Mouse (Mus musculus): ENCODE measurements around the gene Larp4b.
"Not testable (repeated sequence)": the region's sequence is repeated elsewhere in the genome, so short reads cannot be mapped to it uniquely, and the experiment has no call there.

Gene Larp4b

DNA sequence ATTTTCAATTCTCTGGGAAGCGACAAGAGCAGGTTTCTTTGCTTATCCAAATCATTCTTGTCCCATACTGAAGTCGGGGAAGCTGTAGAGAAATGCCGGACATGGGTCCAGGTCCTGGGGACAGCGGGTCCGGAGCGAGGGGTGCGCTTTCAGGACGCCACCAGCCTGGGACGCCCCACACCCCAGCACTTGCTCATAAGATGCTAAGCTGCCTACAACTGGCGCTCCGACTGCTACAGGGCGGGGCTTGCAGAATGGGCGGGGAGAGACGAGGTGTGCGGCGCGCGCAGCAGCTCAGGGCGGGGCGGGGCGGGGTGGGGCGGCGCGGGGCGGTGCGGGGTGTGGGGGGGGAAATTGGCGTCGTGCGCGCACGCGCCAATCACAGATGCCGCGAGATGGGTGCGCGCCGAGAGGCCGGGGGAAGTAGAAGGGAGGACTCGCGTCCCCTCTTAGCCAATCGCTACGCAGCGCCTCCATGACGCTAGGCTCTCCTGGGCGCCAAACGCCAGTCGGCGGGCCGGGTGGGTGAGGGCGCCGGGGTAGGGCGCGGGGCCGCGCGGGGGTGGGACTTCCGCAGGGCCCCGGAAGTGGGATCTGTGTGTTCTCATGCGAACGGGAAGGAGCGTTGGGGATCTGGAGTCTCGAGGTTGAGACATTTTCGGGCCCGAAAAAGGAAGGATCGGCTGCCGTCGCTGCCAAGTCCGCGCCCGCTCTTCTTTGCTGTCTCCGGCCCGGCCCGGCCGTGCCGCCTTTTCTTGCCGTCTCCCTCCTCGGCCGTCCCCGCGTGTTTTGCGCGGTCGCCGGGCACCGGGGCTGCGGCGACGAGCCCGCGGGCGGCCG is at the start of gene Larp4b:
TSS of gene Larp4b (plus strand) at position 566 of the 840 bp plus-strand sequence.
- DNase-seq, result peak; percentile 93

DNA sequence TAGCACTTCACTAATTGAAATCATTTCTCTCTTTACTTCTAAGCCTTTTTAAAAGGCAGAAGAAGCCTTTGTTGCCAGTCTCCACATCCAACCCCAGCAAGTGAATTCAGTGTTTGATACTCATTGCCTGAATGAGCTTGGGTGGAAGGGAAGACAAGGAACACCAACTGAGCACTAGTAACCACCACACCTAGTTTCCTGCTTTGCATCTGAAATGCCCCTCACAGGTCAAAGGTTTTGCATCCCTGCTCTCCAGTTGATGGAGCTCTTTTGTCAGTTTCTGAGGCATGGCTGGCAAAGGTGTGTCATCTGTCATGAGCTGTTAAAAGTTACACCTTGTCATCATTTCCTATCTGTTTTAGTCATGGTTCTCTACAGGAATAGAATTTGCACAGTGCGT is 49.0 kb upstream of the Larp4b start:
- DNase-seq, result no peak

DNA sequence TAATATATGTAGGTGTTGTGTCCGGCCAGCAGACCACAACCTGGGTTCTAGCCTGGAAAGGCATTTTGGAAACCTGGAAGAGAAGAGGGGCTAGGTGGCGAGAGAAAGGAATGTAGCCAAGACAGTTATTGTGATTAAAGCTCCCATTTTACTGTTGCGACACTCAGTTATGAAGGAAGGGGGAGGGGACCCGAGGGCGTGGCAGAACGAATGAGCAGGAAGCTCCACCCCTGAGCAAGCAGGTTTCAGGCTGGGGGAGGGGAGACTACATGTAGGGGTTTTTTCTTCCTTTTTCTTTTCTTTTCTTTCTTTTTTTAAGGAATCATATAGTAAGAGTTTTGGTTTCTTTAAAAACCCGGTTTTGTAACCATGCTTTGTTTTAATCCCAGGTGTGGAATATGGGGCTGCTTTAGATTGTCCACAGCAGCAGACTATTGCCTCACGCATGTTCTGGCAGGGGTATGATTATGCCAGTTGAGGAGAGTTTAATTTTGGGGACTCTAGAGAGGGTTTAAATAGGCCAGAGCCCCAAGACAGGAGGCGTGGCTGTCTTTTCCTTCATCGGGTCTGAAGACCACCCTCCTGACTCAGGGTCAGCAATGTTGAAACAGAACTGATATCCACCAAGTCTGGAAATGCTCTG is 41.5 kb upstream of the Larp4b start:
- DNase-seq, result not testable (repeated sequence)

DNA sequence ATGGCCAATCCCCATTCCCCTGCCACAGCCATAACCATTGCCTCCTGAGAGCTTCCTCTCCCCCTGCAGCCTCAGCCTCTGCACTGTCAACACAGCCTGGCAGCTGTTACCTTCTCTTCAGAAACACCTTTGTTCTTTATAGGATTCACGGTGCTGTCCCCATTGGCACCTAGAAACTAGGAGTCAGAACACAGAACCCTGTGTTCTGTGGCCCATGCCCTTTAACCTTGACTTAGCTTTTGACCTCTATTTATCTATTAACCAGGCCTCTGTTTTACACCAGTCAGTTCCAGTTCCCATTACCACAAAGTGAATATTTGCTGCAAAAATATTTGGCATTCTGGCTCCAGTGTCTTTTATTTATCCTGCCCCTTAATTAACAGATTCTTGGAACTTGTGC is 36.4 kb upstream of the Larp4b start:
- DNase-seq, result peak; percentile 16

DNA sequence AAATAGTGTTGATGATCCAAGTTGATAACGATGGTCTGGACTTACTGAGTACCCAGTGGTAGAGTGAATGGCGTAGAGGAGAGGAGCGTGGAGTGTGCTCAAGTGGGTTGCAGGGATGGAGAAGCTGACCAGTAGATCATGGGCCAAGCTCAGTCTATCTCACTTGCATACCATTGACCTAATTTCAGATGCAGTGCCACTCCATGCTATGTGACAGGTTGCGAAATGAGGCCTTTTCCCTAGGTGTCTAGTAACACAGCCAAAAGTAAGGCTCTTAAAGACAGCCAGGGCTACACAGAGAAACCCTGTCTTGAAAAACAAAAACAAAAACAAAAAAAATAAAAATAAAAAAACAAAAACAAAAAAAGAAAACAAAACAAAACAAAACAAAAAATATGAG is 35.0 kb upstream of the Larp4b start:
- DNase-seq, result no peak

DNA sequence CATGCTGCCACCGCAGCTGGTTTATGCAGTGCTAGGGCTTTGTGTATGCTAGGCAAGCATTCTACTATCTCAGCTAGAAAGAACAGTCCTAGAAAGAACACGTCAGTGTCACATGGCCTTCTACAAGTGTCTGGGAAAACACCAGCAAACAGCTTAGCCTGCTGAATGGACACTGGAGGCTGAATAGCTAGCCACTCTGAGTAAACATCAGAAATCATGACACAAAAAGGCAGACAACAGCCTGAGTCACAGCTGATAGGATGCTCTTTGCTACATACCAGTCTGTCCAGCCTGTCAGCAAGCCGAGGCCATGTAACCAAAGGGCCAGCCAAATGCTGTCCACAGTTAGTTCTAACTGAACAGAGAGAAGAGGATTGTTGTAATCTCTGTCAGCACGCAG is 32.3 kb upstream of the Larp4b start:
- DNase-seq, result no peak

DNA sequence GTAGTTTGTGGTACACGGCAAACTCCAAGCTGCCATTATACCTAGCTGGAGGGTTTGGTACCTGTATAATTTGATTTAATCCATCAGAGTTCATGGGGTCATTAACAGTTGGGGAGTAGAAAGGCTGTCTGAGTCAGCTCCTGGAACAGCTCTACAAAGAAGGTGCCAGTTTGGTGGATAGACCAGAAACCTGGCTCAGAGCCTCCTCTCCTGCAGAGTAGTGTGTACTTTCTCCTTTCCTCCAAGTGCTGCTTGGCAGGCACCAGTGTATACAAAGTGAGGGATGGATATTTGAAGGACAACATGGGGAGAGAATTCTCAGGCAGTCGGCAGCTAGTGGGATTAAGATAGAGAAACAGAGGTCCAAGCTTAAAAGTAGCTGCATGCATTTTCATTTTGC is 29.5 kb upstream of the Larp4b start:
- peak; percentile 56 for DNase-seq

DNA sequence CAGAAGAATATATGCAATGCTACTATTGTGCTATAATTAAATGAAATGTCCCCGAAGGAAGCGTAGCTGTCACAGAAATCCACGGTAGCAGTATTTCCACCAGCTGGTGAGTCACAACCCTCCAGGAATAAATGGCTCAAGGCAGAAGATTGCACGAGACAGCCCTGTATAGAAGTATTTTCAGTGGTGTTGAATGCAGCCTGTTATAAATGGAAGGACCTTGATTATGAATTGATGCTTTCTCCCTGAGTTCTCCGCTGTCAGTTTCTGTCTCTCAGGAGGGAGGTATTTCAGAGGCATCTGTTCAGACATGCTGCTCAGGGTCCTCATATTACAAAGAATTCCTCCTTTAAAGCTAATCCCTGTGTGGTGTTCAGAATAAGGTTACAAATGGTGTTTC is 27.6 kb upstream of the Larp4b start:
- no peak for DNase-seq

DNA sequence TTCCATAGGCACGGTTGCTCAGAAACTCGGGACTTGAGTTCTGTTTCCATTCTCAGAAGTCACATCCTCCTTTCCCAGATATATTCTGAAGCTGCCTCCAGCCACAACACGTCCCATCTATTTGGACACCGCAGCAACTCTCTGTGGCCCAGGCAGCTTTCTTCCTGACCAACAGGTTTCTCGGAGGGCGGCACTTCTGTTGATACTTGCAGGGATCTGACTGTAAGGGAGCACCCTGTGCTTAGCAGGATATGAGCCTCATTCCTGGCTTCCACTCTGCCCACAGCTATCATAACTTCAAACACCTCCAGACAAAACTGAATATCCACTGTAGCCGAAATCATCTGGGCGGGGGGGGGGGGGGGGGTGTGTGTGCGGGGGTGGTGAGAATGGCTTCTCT is 22.7 kb upstream of the Larp4b start:
- DNase-seq, result no peak

DNA sequence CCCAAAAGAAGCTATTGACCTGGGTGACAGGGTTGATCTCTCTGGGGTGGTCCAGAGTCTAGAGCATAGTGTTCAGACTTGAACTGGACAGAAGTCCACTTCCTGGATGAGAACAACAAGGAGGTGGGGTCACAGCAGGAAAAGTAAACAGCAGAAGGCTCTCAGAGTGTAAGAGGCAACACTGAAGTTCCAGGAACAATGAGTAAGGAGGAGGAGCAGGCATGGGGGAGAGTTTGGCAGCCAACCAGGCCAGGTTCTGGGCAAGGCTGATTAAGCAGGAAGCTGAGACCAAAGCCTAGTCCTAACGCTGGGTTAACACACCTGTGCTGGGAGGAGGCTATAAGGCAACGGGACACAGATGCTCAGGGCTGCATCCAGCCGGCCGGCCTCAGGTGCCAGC is 19.9 kb upstream of the Larp4b start:
- no peak for DNase-seq

DNA sequence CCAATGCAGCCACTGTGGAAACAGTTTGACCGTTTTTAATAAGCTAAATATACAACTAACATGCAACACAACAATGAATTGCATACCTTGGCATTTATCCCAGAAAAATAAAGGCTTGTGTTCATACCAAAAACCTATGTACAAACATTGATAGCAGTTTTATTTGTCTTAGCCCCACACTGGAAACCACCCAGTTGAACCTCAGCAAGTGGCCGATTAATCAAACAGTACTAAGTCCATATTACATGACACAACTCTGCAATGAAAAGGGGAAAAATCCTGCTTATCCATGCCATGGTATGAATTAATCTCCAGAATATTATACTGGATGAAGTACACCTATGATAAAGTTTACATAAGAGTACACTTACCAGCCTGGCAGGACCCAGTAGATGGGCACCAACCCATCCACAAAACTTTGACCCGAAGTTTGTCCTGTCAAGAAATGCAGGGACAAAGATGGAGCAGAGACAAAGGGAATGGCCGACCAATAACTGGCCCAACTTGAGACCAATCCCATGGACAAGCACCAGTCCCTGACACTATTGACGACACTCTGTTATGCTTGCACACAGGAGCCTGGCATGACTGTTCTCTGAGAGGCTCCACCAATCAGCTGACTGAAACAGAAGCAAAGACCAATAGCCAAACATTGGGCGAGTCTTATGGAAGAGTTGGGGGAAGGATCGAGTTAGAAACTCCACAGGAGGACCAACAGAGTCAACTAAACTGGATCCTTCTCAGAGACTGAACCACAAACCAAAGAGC is 17.7 kb upstream of the Larp4b start:
- DNase-seq, result no peak

DNA sequence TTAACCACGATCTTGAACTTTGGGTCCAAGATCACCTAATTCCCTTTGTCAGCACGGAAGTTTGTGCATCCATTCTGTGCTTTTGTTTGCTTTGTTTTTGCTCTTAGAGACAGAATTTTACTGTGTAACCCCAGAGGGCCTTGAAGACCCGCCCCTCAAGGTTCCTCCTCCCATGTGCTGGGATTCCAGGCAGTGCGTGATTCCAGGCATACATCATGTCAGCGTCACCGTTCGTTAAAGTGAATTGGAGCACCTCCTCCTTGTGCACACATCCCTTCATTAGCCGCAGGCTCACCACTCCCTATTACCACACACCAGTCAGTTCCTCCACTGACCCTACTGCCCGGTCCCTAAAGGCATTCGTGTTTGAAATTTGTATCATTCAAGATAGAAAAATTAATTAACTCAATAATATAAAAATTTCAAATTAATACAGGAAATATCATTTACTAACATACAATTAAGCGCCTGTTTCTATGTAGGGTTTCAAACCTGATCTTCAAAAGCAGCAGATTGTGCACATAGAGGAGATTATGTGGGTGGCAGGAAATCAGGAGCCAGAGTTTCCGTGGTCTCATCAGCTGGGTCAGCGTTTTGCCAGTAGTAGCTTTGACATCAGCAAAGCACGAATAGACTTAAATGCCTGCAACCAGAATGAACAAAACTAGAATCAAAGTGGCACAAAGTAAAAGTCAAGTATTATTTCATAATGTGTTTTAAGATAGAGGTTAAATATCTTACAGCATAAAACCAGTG is 11.4 kb upstream of the Larp4b start:
- no peak for DNase-seq

DNA sequence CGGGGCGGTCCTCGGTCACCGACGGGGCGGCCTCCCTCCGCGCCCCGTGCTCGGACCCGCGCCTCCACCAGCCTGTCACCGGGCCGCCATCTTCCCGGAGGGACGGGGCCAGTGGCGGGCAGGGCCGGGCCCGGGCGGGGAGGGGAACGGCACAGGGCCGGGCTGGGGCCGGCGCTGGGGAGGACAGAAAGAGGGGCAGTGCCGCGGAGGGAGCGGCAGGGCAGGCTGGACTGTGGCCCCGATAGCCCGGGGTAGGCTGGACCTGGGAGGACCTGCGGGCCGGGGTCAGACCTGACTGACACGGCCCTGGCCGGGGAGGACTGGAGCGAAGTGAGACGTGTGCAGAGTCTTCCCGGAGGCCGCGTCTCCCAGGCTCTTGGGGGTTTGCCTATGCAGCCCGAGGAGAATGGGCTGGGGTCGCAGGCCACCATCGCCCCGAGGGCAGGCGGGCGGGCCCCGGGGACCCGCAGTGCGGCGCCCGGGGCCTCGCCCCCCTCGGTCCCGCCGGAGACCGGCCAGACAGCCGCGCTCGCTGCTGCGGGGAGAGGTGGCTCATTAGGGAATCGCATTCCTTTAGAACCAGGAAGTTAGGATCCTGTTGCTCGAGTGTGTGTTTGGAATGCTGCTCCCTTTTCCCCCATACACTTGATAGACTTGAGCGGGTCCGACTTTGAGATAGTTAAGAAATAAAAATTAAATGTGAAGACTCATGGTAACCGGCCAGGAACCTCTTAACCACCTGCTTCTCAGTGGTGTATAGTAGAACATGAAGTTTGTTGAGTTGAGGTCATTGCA is 702 bp downstream of the Larp4b start:
- peak; percentile 61 for DNase-seq

DNA sequence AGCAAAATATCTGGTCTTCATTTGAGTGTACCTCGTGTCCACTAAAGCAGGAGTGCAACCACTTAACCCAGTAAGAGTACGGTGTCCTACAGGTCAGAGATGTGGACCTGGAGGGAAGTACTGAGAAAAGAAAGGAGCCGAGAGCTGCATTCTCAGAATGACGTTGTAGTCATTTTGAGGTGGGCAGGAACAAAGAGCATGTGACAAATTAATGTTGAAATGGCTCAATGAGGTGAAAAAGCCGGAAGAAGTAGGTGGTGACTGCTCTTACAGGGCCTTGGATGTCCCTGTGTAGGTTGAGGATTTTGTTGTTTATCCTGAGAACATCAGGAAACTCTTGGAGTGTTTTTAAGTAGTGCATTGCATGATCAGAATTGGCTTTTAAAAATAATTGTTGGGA is 5.6 kb downstream of the Larp4b start:
- no peak for DNase-seq

DNA sequence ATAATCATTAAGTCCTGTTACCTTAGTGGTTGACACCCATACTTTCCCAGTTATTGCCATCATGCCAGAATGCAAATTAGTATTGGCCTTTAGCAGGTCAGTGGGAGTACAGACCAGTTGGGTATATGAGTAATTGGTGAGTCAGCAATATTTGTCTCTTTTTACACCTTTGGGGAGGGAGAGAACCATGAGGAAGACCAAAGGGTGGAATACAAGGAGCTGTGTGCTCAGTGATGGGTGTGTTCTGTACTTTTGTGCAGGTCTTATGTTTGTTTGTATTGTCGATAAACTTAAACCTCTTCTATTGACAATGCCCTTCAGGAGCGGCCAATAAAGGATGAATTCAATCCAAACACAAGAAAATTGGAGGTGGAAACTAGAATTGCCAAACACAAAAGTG is 6.8 kb downstream of the Larp4b start:
- no peak for DNase-seq

DNA sequence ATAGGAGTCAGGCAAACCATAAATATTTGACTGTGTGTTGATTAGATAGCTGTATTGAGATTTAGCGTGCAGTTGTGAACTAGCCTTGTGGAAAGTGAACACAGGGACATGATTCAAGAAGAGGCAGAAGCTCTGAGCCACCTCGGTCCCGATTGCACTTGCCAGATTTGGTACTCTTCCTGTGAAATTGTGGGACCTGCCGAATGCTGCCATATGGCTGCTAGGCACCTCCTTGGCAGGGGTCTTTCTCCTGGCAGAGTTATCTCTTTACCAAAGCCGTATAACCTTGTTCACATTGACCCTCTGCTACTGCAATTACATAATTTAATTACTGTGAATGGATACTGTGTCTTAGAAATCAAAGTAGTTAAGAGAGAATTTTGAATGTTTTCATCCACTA is 12.6 kb downstream of the Larp4b start:
- no peak for DNase-seq

DNA sequence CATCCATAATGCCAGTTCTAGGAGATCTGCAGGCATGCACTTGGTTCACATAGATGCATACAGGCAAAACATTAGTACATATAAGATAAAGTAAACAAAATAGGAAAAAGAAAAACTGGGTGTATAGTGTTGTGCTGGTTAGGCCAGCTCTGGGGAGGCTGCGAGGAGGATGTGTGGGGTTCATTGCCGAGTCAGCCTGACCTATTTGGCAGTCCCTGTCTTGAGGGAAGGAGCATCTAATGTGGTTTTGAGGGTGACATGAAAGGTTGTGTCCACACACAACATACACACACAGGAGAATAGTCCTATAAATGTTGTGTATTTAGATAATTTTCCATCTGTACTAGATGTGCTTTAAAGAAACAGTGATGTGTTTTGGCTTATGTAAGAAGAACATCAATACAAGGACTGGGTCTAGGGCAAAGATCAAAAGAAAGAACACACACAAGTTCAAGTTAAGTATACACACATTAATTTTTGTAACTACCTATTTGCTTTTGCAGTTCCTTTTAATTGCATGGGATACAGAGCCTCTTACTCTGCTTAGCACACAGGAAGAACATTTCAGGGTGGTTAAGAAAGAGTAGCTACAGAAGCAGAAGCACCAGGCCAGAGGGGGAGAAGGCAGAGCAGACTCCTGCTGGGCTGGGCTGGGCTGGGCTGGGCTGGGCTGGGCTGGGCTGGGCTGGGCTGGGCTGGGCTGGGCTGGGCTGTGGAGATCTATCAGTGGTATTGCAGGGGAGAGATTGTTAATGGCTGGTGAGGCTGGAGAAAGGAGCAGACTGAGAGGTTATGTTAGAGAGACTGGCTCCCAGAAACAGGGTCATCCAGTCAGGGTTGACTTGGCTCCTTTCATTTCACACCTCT is 13.5 kb downstream of the Larp4b start:
- DNase-seq, result no peak

DNA sequence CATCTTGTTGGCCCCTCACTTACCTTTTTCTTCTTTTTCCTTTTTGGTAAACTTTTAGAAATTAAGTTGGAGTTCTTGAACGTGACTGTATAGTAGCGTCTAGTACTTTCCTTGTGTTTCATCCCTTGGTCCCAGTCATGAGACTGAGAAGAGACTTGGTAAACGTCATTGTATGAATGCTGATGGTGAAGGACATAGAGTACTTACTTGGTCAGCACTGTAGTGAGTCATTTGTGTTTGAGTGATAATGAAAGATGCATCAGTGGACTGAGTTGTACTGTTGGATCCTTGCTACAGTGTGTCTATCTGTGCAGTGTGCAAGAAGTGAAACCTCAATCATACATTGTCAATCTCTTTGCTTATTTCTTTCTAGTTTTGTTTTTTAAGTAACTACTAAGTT is 20.1 kb downstream of the Larp4b start:
- no peak for DNase-seq

DNA sequence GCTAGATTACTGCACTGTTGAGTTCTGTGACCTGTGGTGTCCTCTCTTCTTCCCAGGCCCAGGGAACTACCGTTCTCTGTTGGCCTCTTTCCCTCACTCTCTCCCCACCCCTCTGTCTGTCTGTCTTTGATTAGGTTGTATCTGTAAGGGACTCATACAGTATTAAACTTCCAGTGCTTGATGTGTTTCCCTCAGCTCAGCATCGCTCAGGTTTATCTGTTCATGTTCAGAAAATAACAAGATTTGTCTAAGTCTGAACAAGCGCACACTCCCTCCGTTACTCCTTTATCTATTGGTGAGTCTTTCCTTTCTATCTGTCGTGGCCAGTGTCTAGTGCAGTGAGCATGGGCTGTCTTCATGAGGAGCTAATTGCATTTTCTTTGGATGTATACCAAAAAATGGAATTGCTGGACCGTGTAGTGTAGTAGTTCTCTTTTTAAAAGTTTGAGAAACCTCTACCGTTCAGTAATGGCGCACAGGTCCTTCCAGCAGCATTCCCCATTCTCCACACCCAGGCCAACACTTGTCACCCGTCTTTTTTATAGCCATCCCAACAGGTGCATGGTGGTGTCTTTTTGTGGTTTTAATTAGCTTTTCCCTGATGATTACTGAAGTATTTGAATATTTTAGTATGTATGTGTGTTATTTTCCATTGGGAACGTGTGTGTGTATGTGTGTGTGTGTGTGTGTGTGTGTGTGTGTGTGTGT is 27.3 kb downstream of the Larp4b start:
- DNase-seq, result no peak

DNA sequence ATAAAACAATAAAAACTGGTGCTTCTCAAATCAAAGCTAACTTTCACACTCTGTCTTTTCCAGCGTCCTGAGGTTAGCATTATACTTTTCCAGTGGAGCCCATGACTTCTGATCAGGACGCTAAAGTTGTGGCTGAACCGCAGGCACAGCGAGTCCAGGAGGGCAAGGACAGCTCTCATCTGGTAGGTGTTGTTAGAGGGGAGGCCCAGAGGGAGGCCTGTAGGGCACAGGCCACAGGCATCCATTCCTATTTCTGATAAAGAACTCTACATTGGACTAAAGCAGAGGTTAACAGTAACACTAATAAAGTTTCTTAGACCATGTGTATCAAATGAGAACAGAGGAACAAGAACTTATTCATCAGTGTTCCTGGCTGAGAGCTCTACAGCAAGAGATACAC is 28.4 kb downstream of the Larp4b start:
- DNase-seq, result no peak

DNA sequence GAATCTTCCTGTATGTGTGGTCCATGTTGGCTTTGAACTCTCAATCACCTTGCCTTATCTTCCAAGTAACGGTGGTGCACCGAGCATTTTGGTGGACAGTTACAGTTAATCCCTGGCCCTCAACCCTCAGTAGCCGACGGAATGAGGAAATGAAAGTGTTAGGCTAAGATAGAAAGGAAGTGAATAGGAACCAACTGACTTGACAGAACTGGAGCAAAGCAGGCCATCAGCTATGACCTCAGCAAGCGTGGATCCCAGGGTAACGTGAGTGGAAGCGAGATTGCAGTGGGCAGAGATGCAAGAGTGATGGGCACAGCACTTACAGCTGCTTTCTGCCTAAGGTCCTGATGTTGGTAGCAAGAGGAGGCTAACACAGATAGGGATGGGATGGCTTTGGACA is 31.5 kb downstream of the Larp4b start:
- DNase-seq, result no peak
